Mouse (Mus musculus) neural tube, embryonic 15.5 days (tissue): ENCODE data around the gene Taf4. TPM values are rescaled to one million over a fixed set of nuclear protein-coding genes. Genes with fewer than 3 reads are reported as not detected.
A peak's percentile ranks its signal among the peaks of the same experiment; 100 is the strongest.

Experiments used
- ATAC-seq: fragments of 200-750 bp; cut with Nextera tagmentation; 2 replicates; pipeline ENCODE4 v1.8.0; 2017; ENCODE audit warnings: mild to moderate bottlenecking, moderate TSS enrichment, moderate library complexity; ENCODE audit not compliant: low FRiP score
- H3K27ac ChIP-seq: fragments of 300-500 bp; sonication (generic); replicated peaks from 2 replicates; pipeline ENCODE4 v1.5.1; 2015; ENCODE audit warnings: mild to moderate bottlenecking, inconsistent platforms
- H3K27me3 ChIP-seq: fragments of 300-500 bp; sonication (generic); replicated peaks from 2 replicates; pipeline ENCODE4 v1.6.1; 2015; ENCODE audit warnings: inconsistent platforms
- H3K36me3 ChIP-seq: fragments of 300-500 bp; sonication (generic); 2 replicates; pipeline ENCODE4 v1.6.1; 2015; ENCODE audit warnings: inconsistent platforms
- H3K4me1 ChIP-seq: fragments of 300-500 bp; sonication (generic); 2 replicates; pipeline ENCODE4 v1.6.1; 2015; ENCODE audit warnings: inconsistent platforms
- H3K4me2 ChIP-seq: fragments of 300-500 bp; sonication (generic); 2 replicates; pipeline ENCODE4 v1.6.1; 2015; ENCODE audit warnings: inconsistent platforms, mild to moderate bottlenecking, moderate library complexity
- H3K4me3 ChIP-seq: fragments of 300-500 bp; sonication (generic); replicated peaks from 2 replicates; pipeline ENCODE4 v1.5.1; 2015; ENCODE audit warnings: mild to moderate bottlenecking, inconsistent platforms
- H3K9ac ChIP-seq: fragments of 300-500 bp; sonication (generic); replicated peaks from 2 replicates; pipeline ENCODE4 v1.6.1; 2015; ENCODE audit warnings: mild to moderate bottlenecking, inconsistent platforms
- H3K9me3 ChIP-seq: fragments of 300-500 bp; sonication (generic); replicated peaks from 2 replicates; pipeline ENCODE4 v1.6.1; 2016; ENCODE audit warnings: inconsistent platforms
- whole genome bisulfite sequencing: fragments of 180-500 bp; shearing (Covaris S2); methylation state at CpG from one replicate; pipeline ENCODE4 v1.1.7; 2015; ENCODE audit warnings: mixed read lengths; 5-methylcytosine and 5-hydroxymethylcytosine counted together
- polyA plus RNA-seq: library from polyadenylated mRNA; unstranded; fragments of >200 nt; fragmentation: Nextera tagmentation; extraction: Ambion mirVana; gene quantifications from 2 replicates; pipeline ENCODE4 v1.2.1, GENCODE M21; 2015

The Taf4 gene
- polyA plus RNA-seq, 1 experiment from 2014 or later, result 3.2 TPM

- Histone ChIP-seq H3K9me3 (no peaks in the 10 kb centered on the region), H3K27ac (no peak overlapping the region), H3K9ac (no peak overlapping the region), H3K36me3 (no peaks in the 10 kb centered on the region; the same call in 1 of the 2 replicates), H3K4me3 (no peak overlapping the region), H3K4me2 (no peak overlapping the region), H3K4me1 (peaks cover 15% of the 10 kb centered on the region), H3K27me3 (no peaks in the 10 kb centered on the region; the same call in 1 of the 2 replicates)
- peak; percentile 54; the same call in 1 of the 2 replicates for ATAC-seq
- 5% methylated on average over 3 of the region's 3 CpGs for WGBS
Observed at GRCm38 (mm10) chr2:179875147-179875546, 101.3 kb downstream of the Taf4 start.

GRCm38 (mm10) chr2:179873315-179873714 lies 103.1 kb downstream of the Taf4 start:
- no peak overlapping the region for H3K27ac ChIP-seq
- ATAC-seq, result no peak
- peaks cover 29% of the 10 kb centered on the region for H3K4me1 ChIP-seq
- H3K9me3 ChIP-seq, result no peaks in the 10 kb centered on the region
- H3K27me3 ChIP-seq, result peaks cover 7% of the 10 kb centered on the region; the same call in 1 of the 2 replicates
- WGBS, result 51% methylated on average over 5 of the region's 5 CpGs
- H3K36me3 ChIP-seq, result no peaks in the 10 kb centered on the region; the same call in 1 of the 2 replicates
- no peak overlapping the region for H3K4me3 ChIP-seq
- no peak overlapping the region for H3K9ac ChIP-seq
- H3K4me2 ChIP-seq, result no peak overlapping the region

GRCm38 (mm10) chr2:179872724-179873123 lies 103.7 kb downstream of the Taf4 start:
- Histone ChIP-seq H3K4me3 (no peak overlapping the region), H3K4me1 (peaks cover 31% of the 10 kb centered on the region), H3K4me2 (no peak overlapping the region), H3K27ac (no peak overlapping the region), H3K9ac (no peak overlapping the region), H3K27me3 (peaks cover 7% of the 10 kb centered on the region; the same call in 1 of the 2 replicates), H3K9me3 (no peaks in the 10 kb centered on the region), H3K36me3 (no peaks in the 10 kb centered on the region; the same call in 1 of the 2 replicates)
- 62% methylated on average over 5 of the region's 5 CpGs for WGBS
- no peak for ATAC-seq

- Histone ChIP-seq H3K27me3 (peaks cover 7% of the 10 kb centered on the region; the same call in 1 of the 2 replicates), H3K36me3 (no peaks in the 10 kb centered on the region; the same call in 1 of the 2 replicates), H3K4me1 (peaks cover 31% of the 10 kb centered on the region), H3K9me3 (no peaks in the 10 kb centered on the region), H3K27ac (peak overlapping the region; percentile 54), H3K4me2 (no peak overlapping the region), H3K4me3 (no peak overlapping the region), H3K9ac (no peak overlapping the region)
- WGBS, result 5% methylated on average over 2 of the region's 2 CpGs
- ATAC-seq, result peak; percentile 79
Observed at GRCm38 (mm10) chr2:179869871-179870270, 106.6 kb downstream of the Taf4 start.

- no peak overlapping the region for H3K27ac ChIP-seq
- 73% methylated on average over 3 of the region's 3 CpGs for WGBS
Observed at GRCm38 (mm10) chr2:179867669-179868068, 108.8 kb downstream of the Taf4 start.

GRCm38 (mm10) chr2:179865097-179865496 lies 111.3 kb downstream of the Taf4 start:
- Histone ChIP-seq H3K4me3 (no peak overlapping the region), H3K4me1 (peaks cover 16% of the 10 kb centered on the region), H3K36me3 (no peaks in the 10 kb centered on the region), H3K4me2 (no peak overlapping the region), H3K27ac (no peak overlapping the region), H3K9me3 (no peaks in the 10 kb centered on the region), H3K9ac (no peak overlapping the region), H3K27me3 (peaks cover 7% of the 10 kb centered on the region; the same call in 1 of the 2 replicates)
- no peak for ATAC-seq
- WGBS, result 72% methylated on average over 5 of the region's 5 CpGs

More at GRCm38 (mm10) chr2:179867669-179868068, 108.8 kb downstream of the Taf4 start:
- no peak for ATAC-seq
- Histone ChIP-seq H3K9me3 (no peaks in the 10 kb centered on the region), H3K36me3 (no peaks in the 10 kb centered on the region), H3K27me3 (peaks cover 7% of the 10 kb centered on the region; the same call in 1 of the 2 replicates), H3K9ac (no peak overlapping the region), H3K4me2 (no peak overlapping the region), H3K4me3 (no peak overlapping the region), H3K4me1 (peaks cover 31% of the 10 kb centered on the region)

- ATAC-seq, result no peak
- no peak overlapping the region for H3K4me2 ChIP-seq
- H3K9me3 ChIP-seq, result no peaks in the 10 kb centered on the region
- 0 out of 2 replicates have a peak, but pooled peaks cover 1% of the 10 kb centered on the region for H3K4me1 ChIP-seq
- no peak overlapping the region for H3K9ac ChIP-seq
- no peaks in the 10 kb centered on the region for H3K36me3 ChIP-seq
- no peaks in the 10 kb centered on the region for H3K27me3 ChIP-seq
- H3K4me3 ChIP-seq, result no peak overlapping the region
- 76% methylated on average over 3 of the region's 3 CpGs for WGBS
- H3K27ac ChIP-seq, result no peak overlapping the region
Observed at GRCm38 (mm10) chr2:179863266-179863665, 113.2 kb downstream of the Taf4 start.

GRCm38 (mm10) chr2:179862676-179863075 lies 113.8 kb downstream of the Taf4 start:
- Histone ChIP-seq H3K9me3 (no peaks in the 10 kb centered on the region), H3K36me3 (no peaks in the 10 kb centered on the region), H3K4me1 (no peaks in the 10 kb centered on the region), H3K27ac (no peak overlapping the region), H3K4me2 (no peak overlapping the region), H3K4me3 (no peak overlapping the region), H3K9ac (no peak overlapping the region), H3K27me3 (no peaks in the 10 kb centered on the region)
- ATAC-seq, result no peak
- WGBS, result 54% methylated on average over 3 of the region's 3 CpGs

Other genes with a start within 250 kb of the Taf4 start
- gene Lsm14b, start 48.3 kb upstream of the Taf4 start, polyA plus RNA-seq, result 16.4 and 24.0 TPM in 2 replicates
- gene Psma7, start 65.8 kb upstream of the Taf4 start, polyA plus RNA-seq, result 561 and 578 TPM in 2 replicates
- 43.2 and 49.9 TPM in 2 replicates for gene Ss18l1, start 65.9 kb upstream of the Taf4 start, polyA plus RNA-seq
- gene Mtg2, start 93.9 kb upstream of the Taf4 start, polyA plus RNA-seq, result 35.1 and 37.6 TPM in 2 replicates
- gene Hrh3, start 127.8 kb upstream of the Taf4 start, polyA plus RNA-seq, result 1.3 and 1.9 TPM in 2 replicates
- gene Osbpl2, start 142.7 kb upstream of the Taf4 start, polyA plus RNA-seq, result 63.8 and 71.8 TPM in 2 replicates
- 196 and 203 TPM in 2 replicates for gene Adrm1, start 194.8 kb upstream of the Taf4 start, polyA plus RNA-seq
- gene Lama5, start 249.2 kb upstream of the Taf4 start, polyA plus RNA-seq, result 1.2 and 4.4 TPM in 2 replicates